Mouse (Mus musculus) lung, adult 2 months (tissue): ENCODE measurements around the gene Ankrd13c.

Source experiments
- CTCF ChIP-seq: fragments of 200-500 bp; IDR thresholded peaks from 2 replicates; pipeline ENCODE4 v1.5.1; 2011; ENCODE audit warnings: mild to moderate bottlenecking, low read length, control low read depth; ENCODE audit not compliant: insufficient read depth
- POLR2A ChIP-seq: fragments of 200-500 bp; IDR thresholded peaks from 2 replicates; pipeline ENCODE4 v1.6.1; 2011; ENCODE audit warnings: low read depth, mild to moderate bottlenecking, control low read depth, low read length, borderline replicate concordance; ENCODE audit errors: extremely low read depth

DNA sequence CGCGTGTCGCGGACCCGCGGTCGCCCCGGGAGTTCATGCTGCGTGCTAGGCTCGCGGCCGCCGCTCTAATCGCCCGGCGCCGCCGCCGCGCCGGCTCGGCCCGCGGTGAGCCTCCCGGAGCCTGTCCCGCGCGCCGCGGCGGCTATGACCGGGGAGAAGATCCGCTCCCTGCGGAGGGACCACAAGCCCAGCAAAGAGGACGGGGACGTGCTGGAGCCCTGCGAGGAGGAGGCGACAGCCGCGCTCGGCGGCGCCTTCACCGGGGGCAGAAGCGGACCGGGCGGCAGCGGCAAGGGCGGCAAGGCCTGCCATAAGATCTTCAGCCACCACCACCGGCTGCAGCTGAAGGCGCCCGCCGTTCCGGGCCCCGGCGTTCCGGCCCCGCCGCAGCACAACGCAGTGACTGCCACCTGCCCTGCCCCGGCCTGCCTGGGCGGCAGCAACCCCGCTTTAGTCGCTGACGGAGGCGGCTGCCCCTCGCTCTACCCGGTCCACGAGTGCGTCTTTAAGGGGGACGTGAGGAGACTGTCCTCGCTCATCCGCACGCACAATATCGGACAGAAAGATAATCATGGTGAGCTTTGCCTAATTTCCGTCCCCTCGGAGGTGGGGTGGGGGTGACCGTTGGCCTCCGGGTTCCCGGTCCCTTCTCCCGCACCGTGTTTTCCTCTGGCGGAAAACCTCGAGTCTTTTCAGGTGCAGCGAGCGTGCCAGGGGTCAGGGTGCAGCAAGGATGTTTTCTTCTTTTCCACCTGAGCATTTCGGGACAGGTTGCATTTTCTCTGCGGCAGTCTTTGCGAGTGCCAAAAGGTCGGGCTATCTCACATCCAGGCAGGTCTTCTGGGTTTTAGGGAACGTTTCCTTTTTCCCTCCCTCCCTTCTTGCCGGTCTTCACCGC lies 593 bp downstream of the Ankrd13c start:
- TF ChIP-seq CTCF (no peak), POLR2A (no peak)
